Mouse (Mus musculus) brain, embryonic 14.5 days (tissue): Measurements from ENCODE around the gene Tlr5.
A peak's percentile ranks its signal among the peaks of the same experiment; 100 is the strongest.

Experiments
- CTCF ChIP-seq: fragments of 200-500 bp; IDR thresholded peaks from 2 replicates; pipeline ENCODE4 v1.5.1; 2012; ENCODE audit warnings: inconsistent platforms, mild to moderate bottlenecking, moderate library complexity, borderline replicate concordance; ENCODE audit not compliant: insufficient read depth, insufficient read length; ENCODE audit errors: extremely low read depth
- POLR2A ChIP-seq: fragments of 200-500 bp; IDR thresholded peaks from 2 replicates; pipeline ENCODE4 v1.6.1; 2012; ENCODE audit warnings: mild to moderate bottlenecking, inconsistent platforms, borderline replicate concordance; ENCODE audit not compliant: poor library complexity, insufficient read depth, insufficient read length, severe bottlenecking; ENCODE audit errors: extremely low read depth

GRCm38 (mm10) chr1:182963329-182963728 lies 8.7 kb downstream of the Tlr5 start:
- peak; percentile 39; the same call in 1 of the 2 replicates for TF ChIP-seq CTCF
- TF ChIP-seq POLR2A = no peak
